Mouse (Mus musculus): ENCODE data around the gene Stx5a.
A peak's percentile ranks its signal among the peaks of the same experiment; 100 is the strongest.
"Not testable (repeated sequence)": the region's sequence is repeated elsewhere in the genome, so short reads cannot be mapped to it uniquely, and the experiment has no call there.

Gene Stx5a

DNA sequence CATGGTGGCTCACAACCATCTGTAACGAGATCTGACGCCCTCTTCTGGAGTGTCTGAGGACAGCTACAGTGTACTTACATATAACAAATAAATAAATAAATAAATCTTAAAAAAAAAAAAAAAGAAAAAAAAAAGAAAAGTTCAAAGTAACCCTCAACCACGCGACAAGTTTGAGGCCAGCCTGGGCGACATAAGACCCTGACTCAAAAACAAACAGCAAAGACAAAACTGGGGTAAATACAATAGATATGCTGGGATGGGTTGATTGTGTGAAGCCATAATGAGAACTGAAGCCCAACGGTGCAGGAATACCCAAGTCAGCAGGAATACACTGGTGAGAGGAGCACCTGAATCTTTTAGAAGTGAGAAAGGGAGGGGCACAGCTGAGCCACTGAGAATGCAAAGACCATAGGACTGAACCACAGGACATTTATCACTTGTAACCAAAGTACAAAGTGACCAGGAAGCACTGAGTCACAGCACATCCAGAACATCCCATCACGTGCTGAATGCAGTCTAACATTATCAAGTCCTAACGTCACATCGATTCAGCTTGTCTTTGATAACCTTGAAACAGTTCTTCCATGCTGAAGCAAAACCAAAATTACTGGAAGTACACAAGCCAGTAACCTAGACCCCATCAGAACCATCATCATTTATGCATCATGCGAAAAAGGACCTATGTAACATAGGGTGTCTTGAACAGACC lies 24.3 kb upstream of the Stx5a start:
- no peak for DNase-seq

- peak; percentile 70 to 72 for DNase-seq
Observed at GRCm38 (mm10) chr19:8718357-8718756, 22.9 kb upstream of the Stx5a start.

DNA sequence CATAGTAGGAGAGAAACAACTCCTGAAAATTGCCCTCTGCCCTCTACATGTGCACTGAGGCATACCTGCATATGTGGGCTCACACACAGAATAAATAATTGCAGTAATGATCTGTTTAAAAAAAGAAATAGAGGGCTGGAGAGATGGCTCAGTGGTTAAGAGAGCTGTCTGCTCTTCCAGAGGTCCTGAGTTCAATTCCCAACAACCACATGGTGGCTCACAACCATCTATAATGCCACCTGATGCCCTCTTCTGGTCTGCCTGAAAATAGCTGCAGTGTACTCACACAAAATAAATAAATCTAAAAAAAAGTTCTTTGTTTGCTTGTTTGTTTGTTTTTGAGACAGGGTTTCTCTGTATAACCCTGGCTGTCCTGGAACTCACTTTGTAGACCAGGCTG lies 22.2 kb upstream of the Stx5a start:
- DNase-seq: not testable (repeated sequence)

GRCm38 (mm10) chr19:8721378-8721777 lies 19.8 kb upstream of the Stx5a start:
- DNase-seq: no peak

GRCm38 (mm10) chr19:8722021-8722420 lies 19.2 kb upstream of the Stx5a start:
- DNase-seq: no peak

DNA sequence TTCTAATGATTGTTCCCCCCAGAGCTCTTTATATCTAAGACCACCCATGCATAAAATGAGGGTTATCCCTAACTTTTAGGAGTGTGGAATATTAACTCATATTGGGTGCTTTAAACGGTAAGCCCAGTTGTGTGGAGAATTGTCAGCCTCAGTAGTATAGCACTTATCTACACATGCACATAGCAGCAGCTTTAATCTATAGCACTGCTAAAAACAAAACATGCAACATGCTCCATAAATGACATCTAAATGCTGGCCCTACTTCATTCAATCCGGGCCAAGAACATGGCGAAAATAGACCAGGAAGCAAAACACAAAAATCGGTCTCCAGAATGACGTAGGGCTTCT lies 18.7 kb upstream of the Stx5a start:
- DNase-seq: no peak

DNA sequence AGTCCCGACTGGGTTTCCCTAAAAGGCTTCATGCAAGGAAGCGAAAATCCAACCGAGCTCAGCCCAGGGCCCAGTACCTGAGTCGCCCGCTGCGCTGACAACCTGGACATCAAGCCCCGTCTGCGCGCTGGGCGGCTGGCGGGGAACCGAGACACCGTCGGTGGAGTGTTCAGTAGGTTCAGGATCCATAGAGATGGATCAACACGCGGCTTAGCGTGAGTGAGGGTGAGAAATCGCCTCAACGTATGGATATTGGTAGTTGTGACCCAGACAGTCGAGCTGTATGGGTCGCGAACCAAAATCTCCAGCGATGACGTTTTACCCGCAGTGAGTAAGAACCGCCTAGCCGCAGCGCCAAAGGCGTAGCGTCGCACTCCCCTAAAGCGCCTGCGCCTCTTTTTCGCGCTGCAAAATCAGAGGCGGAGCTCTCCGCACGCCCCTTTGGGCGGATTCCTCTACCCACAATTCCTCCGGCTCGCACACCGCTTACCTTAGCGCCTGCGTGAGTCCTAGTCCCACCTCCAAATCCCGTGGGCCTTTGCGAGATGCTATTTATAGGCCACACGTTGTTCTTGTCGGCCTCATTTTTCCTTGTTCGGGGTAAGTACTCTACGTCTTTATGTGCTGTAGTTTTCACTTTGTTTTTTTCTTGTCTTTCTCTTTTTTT lies 18.2 kb upstream of the Stx5a start, which contains the start of gene Slc3a2:
Slc3a2 (minus strand) TSS at position 463 of the 667 bp plus-strand sequence.
- peak; percentile 94 to 96 for DNase-seq

DNA sequence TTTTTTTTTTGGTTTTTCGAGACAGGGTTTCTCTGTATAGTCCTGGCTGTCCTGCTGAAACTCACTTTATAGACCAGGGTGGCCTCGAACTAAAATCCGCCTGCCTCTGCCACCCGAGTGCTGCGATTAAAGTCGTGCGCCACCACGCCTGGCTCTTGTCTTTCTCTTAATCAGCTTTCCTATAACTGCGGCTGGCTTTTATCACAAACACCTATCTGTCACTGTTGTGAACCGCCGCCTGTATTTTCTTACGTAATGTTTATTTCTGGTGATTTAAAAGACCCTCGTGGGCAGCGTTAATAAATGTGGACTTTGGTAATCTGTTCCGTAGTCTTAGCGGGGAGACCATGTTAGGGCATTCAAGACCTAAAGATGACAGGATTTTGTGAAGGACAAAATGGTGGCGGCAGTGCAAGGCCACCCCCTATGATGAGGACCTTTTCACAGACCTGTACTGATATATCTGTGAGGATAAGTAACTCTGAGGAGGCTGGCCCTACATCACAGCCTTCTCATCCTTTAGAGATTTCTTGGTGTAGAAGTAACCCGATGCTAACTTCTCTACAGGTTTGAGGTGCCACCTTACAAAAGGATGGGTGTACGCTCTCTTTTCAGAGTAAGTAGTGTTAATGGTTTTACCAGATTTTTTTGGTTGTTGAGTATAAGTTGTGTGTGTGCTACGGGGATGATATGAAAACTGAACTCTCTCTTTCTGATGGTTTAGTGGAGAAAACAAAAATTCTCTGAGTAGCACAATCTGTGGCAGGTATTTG lies 17.5 kb upstream of the Stx5a start:
- DNase-seq: peak; percentile 32 to 41

DNA sequence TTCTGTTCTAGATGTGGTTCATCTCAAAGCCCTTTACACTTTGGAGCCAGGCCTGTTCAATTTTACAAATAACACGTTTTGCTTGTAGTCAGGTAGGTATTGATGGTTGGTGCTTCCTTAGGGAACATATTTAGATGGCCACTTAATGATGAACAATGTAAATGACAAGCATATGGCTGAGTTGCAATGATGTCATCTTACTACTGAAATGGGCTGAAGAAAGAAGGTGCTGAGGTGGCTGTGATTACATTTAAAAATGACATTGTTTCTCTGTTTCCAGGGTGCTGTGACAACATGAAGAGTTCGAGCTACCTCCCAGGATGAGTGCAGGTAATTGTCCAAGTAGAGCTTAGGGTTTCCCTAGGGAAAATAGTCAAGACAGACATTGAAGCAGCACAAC lies 16.8 kb upstream of the Stx5a start:
- DNase-seq: no peak

GRCm38 (mm10) chr19:8725081-8725613 lies 16.1 kb upstream of the Stx5a start:
- no peak for DNase-seq

DNA sequence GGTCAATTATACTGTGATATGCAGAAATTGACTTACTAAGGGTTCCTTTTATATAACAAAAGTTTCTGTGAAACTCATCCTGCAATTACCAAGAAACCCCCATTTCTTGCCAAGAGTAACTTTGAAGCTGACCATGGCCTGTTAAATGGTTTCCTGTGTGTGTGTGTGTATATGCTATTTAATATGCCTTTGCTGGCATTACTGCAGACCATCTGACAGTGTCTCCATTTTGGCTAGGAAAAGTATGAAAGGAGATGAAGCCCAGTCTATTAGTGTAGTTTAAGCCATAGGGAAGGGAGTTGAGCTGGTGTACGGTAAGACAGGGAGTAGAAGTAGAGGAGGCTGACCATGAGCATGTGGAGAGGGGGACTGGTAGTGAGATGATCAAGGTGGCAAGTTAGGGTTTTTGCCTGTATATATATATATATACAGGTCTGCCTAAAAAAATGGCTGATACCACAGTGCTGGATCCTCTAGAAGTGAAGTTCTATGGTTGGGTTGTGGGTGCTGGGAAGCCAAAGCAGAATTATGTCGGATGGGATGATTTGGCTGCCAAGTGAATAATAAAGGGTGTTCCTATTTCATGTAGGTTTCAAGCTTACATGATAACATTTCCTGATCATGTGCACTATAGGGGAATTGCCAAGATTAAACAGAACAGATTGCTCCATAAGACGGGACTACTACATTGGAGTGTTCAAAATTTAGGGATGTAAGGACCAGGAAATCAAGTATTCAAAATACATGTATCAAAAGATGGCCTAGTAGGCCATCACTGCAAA lies 14.4 kb upstream of the Stx5a start:
- no peak for DNase-seq

- DNase-seq: no peak
Observed at GRCm38 (mm10) chr19:8727495-8728114, 13.6 kb upstream of the Stx5a start.

DNA sequence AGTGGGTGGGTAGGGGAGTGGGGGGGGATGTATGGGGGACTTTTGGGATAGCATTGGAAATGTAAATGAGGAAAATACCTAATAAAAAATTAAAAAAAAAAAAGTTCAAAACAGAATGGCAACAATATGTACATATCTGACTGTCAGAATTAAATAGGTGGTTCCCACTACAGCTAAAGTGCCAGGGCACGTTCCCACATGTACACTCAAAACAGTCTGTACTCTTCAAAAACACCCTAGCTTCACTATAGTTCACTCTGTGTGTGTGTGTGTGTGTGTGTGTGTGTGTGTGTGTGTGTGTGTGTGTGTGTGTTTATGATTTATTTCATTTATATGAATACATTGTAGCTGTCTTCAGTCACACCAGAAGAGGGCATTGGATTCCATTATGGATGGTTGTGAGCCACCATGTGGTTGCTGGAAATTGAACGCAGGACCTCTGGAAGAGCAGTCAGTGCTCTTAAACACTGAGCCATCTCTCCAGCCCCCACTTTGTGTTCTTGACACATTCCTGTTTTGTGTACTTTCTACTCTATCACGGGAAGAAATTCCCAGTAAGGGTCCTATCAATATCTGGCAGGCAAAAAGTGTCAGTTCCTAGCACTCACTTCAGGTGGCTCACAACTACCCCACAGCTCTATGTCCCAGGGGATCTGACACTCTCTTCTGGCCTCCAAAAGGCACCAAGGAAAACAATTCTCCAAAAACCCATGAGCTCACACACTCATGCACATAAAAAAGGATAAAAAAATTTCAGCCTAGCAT lies 12.7 kb upstream of the Stx5a start:
- DNase-seq: not testable (repeated sequence)

GRCm38 (mm10) chr19:8734334-8734733 lies 6.9 kb upstream of the Stx5a start:
- DNase-seq: no peak

DNA sequence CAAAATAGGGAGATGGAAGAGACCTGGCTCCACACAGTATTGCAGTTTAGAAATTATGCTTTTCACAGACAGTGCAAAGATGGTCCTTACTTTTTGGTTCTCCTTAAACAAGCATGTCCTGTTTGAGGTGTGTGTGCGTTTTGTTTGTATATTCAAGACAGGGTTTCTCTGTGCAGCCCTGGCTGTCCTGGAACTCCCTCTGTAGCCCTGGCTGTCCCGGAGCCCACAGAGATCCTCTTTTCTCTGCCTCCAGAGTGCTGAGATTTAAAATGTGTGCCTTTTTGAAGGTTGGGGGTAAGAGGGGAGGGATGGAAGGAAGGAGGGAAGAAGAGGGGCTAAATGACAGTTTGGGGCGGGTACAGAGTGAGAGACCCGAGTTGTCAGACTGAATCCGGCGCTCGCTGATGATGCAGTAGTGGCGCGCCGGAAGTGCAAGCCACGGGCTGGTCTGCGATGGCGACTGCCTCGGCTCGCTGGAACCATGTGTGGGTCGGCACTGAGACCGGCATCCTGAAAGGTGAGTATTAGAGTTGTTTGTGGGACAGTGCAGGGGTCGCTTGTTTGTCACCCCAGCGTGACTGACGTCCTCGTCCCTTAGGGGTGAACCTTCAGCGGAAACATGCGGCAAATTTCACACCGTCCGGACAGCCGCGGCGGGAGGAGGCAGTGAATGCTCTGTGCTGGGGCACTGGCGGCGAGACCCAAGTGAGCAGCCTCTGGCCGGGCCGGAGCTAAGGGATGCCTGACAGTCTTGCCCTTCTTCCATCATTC lies 5.6 kb upstream of the Stx5a start, which contains the start of gene Wdr74:
Wdr74 (plus strand) TSS at position 439 of the 771 bp plus-strand sequence.
- DNase-seq: peak; percentile 95 to 96

DNA sequence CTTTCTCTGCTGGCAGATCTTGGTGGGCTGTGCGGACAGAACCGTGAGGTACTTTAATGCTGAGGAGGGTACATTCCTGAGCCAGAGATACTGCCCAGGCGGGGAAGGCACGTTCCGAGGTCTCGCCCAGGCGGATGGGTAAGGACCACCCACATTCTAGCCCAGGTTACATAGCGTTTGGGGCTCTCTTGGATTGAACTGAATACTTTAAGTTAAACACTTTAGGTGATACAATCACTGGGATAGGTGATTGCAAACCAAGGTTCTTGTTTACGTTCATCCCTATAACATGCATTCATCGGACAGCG lies 5.1 kb upstream of the Stx5a start:
- no peak for DNase-seq

DNA sequence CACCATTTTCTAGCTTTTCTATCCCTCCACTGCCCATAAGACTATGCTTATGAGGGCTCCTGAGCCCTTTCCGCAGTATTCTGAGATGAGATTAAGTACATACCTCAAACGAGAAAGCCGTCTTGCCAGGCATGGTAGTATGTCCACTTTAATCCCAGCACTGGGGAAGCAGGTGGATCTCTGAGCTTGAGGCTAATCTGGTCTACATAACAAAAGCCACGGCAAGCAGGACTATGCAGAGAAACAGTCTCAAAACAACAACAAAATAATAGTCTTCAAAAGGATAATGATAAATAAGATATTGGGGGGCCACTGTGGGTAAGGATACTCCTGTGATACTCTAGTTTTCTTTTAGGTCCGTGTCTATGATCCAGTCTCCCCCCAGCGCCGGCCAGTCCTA lies 2.3 kb upstream of the Stx5a start:
- no peak for DNase-seq

GRCm38 (mm10) chr19:8739646-8740045 lies 1.6 kb upstream of the Stx5a start:
- no peak for DNase-seq

DNA sequence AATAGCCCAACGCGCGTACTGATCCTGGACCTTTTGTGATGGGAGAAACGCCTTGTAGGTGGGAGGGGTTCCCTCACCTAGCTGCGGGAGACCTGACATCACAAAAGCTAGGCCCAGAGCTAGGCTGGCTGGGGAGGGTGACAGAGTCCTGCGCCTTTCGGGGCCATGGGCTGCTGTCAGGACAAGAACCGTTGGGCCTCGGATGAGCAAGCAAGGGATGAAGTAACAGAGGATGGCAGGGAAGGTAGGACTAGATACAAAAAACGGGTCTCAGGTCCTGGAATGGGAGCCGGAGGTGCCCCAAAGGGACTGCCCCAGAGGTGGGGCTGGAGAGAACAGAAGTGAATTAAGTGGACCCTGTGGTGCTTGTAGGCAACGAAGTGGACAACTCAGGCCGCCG lies 610 bp upstream of the Stx5a start, which contains the start of gene 1700092M07Rik:
1700092M07Rik (plus strand) TSS at position 116 of the 400 bp plus-strand sequence.
- no peak for DNase-seq

GRCm38 (mm10) chr19:8742176-8742575 lies 963 bp downstream of the Stx5a start:
- peak in 1 of 2 experiments; percentile 27 for DNase-seq

GRCm38 (mm10) chr19:8745382-8745781 lies 4.2 kb downstream of the Stx5a start:
- no peak for DNase-seq
